Comparison of ENCODE assay signal across 8 mouse cellular contexts in genomic region chr19:19110011-19110768, GRCm38 (mm10). TPM values are rescaled to one million over a fixed set of nuclear protein-coding genes. Genes with fewer than 3 reads are reported as not detected.
DNase-seq lines count a peak whose midpoint lies in the region; ATAC-seq and TF ChIP-seq lines count a peak whose summit lies in the region.

No protein-coding gene starts in this region.

- peak overlapping the region; percentile 96 for H3K4me2 ChIP-seq in forebrain, embryonic 15.5 days (replicated peaks)
- H3K4me2 ChIP-seq in hindbrain, embryonic 11.5 days (replicated peaks; ENCODE audit: low read depth, low read length) = peak overlapping the region; percentile 87

- peak overlapping the region; percentile 77 for H3K27ac ChIP-seq in forebrain, embryonic 15.5 days (replicated peaks)
- H3K27ac ChIP-seq in hindbrain, embryonic 11.5 days (ENCODE audit: low read depth, low read length) = no peak overlapping the region
- peak overlapping the region; percentile 83 for H3K27ac ChIP-seq in left cerebral cortex, adult 2 months

- peak overlapping the region; percentile 73 for H3K4me3 ChIP-seq in forebrain, embryonic 15.5 days
- peak overlapping the region; percentile 56 for H3K4me3 ChIP-seq in hindbrain, embryonic 11.5 days (ENCODE audit: low read depth, low read length)
- peak overlapping the region; percentile 69 for H3K4me3 ChIP-seq in left cerebral cortex, adult 2 months

- peak; percentile 60 for ATAC-seq in forebrain, embryonic 15.5 days (replicated peaks)
- ATAC-seq in hindbrain, embryonic 11.5 days (ENCODE audit: low FRiP score) = peak; percentile 73

- H3K36me3 ChIP-seq in forebrain, embryonic 15.5 days = no peaks in the 10 kb centered on the region
- no peaks in the 10 kb centered on the region for H3K36me3 ChIP-seq in hindbrain, embryonic 11.5 days (ENCODE audit: control insufficient read depth, insufficient read depth, low read length)

- peak; percentile 11 for DNase-seq in ES-CJ7 (ENCODE audit: low read depth, low spot score)
- DNase-seq in brain, adult 2 months (ENCODE audit: low read depth, low spot score) = peak; percentile 41
- peak; percentile 77 for DNase-seq in hindbrain, embryonic 11.5 days (ENCODE audit: low spot score)
- DNase-seq in left cerebral cortex, adult 2 months (ENCODE audit: extremely low spot score in 1 of 2, low spot score in 2 of 2) = peak; percentile 37 to 45
- DNase-seq in lung, postnatal 4 days = peak; percentile 27 to 37
- DNase-seq in skeletal muscle tissue, adult 2 months (ENCODE audit: low read depth, low spot score) = peak; percentile 5
- no peak for DNase-seq in thymus, postnatal 36 days

- H3K4me1 ChIP-seq in forebrain, embryonic 15.5 days = peaks cover 29% of the 10 kb centered on the region
- no peaks in the 10 kb centered on the region for H3K4me1 ChIP-seq in hindbrain, embryonic 11.5 days (replicated peaks; ENCODE audit: control insufficient read depth, insufficient read depth, low read length)

- WGBS in forebrain, embryonic 15.5 days = under 1% methylated on average over 49 of the region's 49 CpGs
- 1% methylated on average over 49 of the region's 49 CpGs for WGBS in hindbrain, embryonic 11.5 days

- no peaks in the 10 kb centered on the region for H3K9me3 ChIP-seq in forebrain, embryonic 15.5 days
- no peaks in the 10 kb centered on the region for H3K9me3 ChIP-seq in hindbrain, embryonic 11.5 days (ENCODE audit: control insufficient read depth, low read length)

- intact Hi-C loops in left cerebral cortex, adult 2 months (cut with DNase I) = loop anchor here (2.0 to 5.0 kb wide), 4 partner anchors 68 to 1235 kb away; no protein-coding TSS in a partner anchor

- H3K9ac ChIP-seq in forebrain, embryonic 15.5 days (replicated peaks) = peak overlapping the region; percentile 70
- H3K9ac ChIP-seq in hindbrain, embryonic 11.5 days (ENCODE audit: low read depth, low read length) = peak overlapping the region; percentile 65

- TF ChIP-seq CTCF in left cerebral cortex, adult 2 months (IDR thresholded peaks at IDR 0.05) = no peak

- 0 out of 2 replicates have a peak, but pooled peaks cover 7% of the 10 kb centered on the region for H3K27me3 ChIP-seq in forebrain, embryonic 15.5 days
- peaks cover 16% of the 10 kb centered on the region; the same call in 1 of the 2 replicates for H3K27me3 ChIP-seq in hindbrain, embryonic 11.5 days (ENCODE audit: control insufficient read depth, insufficient read depth, low read length)

RNA-seq across cellular contexts. Expression of gene Rorb, which starts 0.8 kb away (rescaled TPM):
- 16.0 and 20.1 TPM in 2 replicates for polyA plus RNA-seq in forebrain, embryonic 15.5 days (2015; fragmentation: Nextera tagmentation; extraction: Ambion mirVana)
- polyA plus RNA-seq in hindbrain, embryonic 11.5 days (2014; fragmentation: Nextera tagmentation; extraction: Ambion mirVana) = 2.6 and 3.3 TPM in 2 replicates
- 10 to 100 TPM; 53.6 to 55.1 TPM for total RNA-seq in left cerebral cortex, adult 2 months (2021)

Comparison
In these comparisons a context has a peak if more than half of its experiments do, and no peak if none do; other contexts are left out.
1. DNase-seq: peak in ES-CJ7 (single experiment), brain, adult 2 months (single experiment), hindbrain, embryonic 11.5 days (single experiment), left cerebral cortex, adult 2 months (2 of 2), lung, postnatal 4 days (2 of 2) and skeletal muscle tissue, adult 2 months (single experiment); none in thymus, postnatal 36 days (0 of 2).
2. Peak in every context shown above with its lines, with median percentiles within 50 percentile points of each other: H3K4me3 ChIP-seq.